Mouse (Mus musculus) lung, postnatal 0 days (tissue): Measurements from ENCODE around the gene Mdfi. TPM values are rescaled to one million over a fixed set of nuclear protein-coding genes. Genes with fewer than 3 reads are reported as not detected.

Experiments used
- ATAC-seq: fragments of 200-750 bp; cut with Nextera tagmentation; 2 replicates; pipeline ENCODE4 v1.8.0; 2017; ENCODE audit warnings: moderate library complexity
- DNase-seq: peaks from one replicate; pipeline ENCODE4 v3.0.0-alpha.2; 2016; ENCODE audit warnings: low spot score
- H3K27ac ChIP-seq: fragments of 300-500 bp; sonication (generic); 2 replicates; pipeline ENCODE4 v1.5.1; 2014; ENCODE audit warnings: antibody characterized with exemption, mild to moderate bottlenecking, low read length, mixed read lengths
- H3K27me3 ChIP-seq: fragments of 300-500 bp; sonication (generic); replicated peaks from 2 replicates; pipeline ENCODE4 v1.6.1; 2014; ENCODE audit warnings: low read length, mixed read lengths; ENCODE audit not compliant: insufficient read depth
- H3K36me3 ChIP-seq: fragments of 300-500 bp; sonication (generic); 2 replicates; pipeline ENCODE4 v1.6.1; 2014; ENCODE audit warnings: low read length, mixed read lengths; ENCODE audit not compliant: insufficient read depth
- H3K4me1 ChIP-seq: fragments of 300-500 bp; sonication (generic); 2 replicates; pipeline ENCODE4 v1.6.1; 2014; ENCODE audit warnings: antibody characterized with exemption, low read depth, low read length, mixed read lengths; ENCODE audit not compliant: insufficient read depth
- H3K4me2 ChIP-seq: fragments of 300-500 bp; sonication (generic); replicated peaks from 2 replicates; pipeline ENCODE4 v1.6.1; 2014; ENCODE audit warnings: low read depth, mild to moderate bottlenecking, low read length, moderate library complexity, mixed read lengths
- H3K4me3 ChIP-seq: fragments of 300-500 bp; sonication (generic); 2 replicates; pipeline ENCODE4 v1.5.1; 2014; ENCODE audit warnings: low read depth, low read length
- H3K9ac ChIP-seq: fragments of 300-500 bp; sonication (generic); replicated peaks from 2 replicates; pipeline ENCODE4 v1.6.1; 2014; ENCODE audit warnings: low read depth, mild to moderate bottlenecking
- H3K9me3 ChIP-seq: fragments of 300-500 bp; sonication (generic); 2 replicates; pipeline ENCODE4 v1.6.1; 2016; ENCODE audit warnings: low read length, mixed read lengths
- CTCF ChIP-seq: IDR thresholded peaks from 2 replicates; pipeline ENCODE4 v1.5.1; 2016; ENCODE audit warnings: antibody characterized with exemption, mild to moderate bottlenecking
- EP300 ChIP-seq: IDR thresholded peaks from 2 replicates; pipeline ENCODE4 v1.6.1; 2016; ENCODE audit warnings: antibody characterized with exemption, mild to moderate bottlenecking, control low read depth
- WGBS: fragments of 180-500 bp; shearing (Covaris S2); extraction: QIAGEN DNeasy Blood & Tissue Kit; methylation state at CpG from one replicate; pipeline ENCODE4 v1.1.7; 2014; 5-methylcytosine and 5-hydroxymethylcytosine counted together
- polyA plus RNA-seq: library from polyadenylated mRNA; unstranded; fragments of >200 nt; fragmentation: Nextera tagmentation; extraction: Ambion mirVana; gene quantifications from 2 replicates; pipeline ENCODE4 v1.2.1, GENCODE M21; 2015

The Mdfi gene
- polyA plus RNA-seq, 1 experiment from 2014 or later, result 9.3 TPM

GRCm38 (mm10) chr17:47831161-47831560 is 3.3 kb downstream of the Mdfi start:
- no peak for DNase-seq
- 17% methylated on average over 9 of the region's 9 CpGs for WGBS
- 0 out of 2 replicates have a peak overlapping the region, but pooled peaks have one; percentile 66 for H3K4me3 ChIP-seq
- TF ChIP-seq EP300, result no peak
- TF ChIP-seq CTCF, result peak; percentile 21; the same call in 1 of the 2 replicates
- H3K36me3 ChIP-seq, result no peaks in the 10 kb centered on the region
- H3K9ac ChIP-seq, result no peak overlapping the region
- peaks cover 9% of the 10 kb centered on the region; the same call in 1 of the 2 replicates for H3K4me1 ChIP-seq
- no peaks in the 10 kb centered on the region for H3K9me3 ChIP-seq
- H3K27me3 ChIP-seq, result no peaks in the 10 kb centered on the region
- peak overlapping the region; percentile 93 for H3K4me2 ChIP-seq
- no peak overlapping the region for H3K27ac ChIP-seq
- ATAC-seq, result no peak

GRCm38 (mm10) chr17:47821339-47821738 is 13.2 kb downstream of the Mdfi start:
- ATAC-seq, result peak; percentile 82
- Histone ChIP-seq H3K4me3 (no peak overlapping the region), H3K4me2 (no peak overlapping the region), H3K9ac (no peak overlapping the region), H3K9me3 (no peaks in the 10 kb centered on the region), H3K36me3 (0 out of 2 replicates have a peak, but pooled peaks cover 1% of the 10 kb centered on the region), H3K27me3 (no peaks in the 10 kb centered on the region), H3K4me1 (no peaks in the 10 kb centered on the region), H3K27ac (0 out of 2 replicates have a peak overlapping the region, but pooled peaks have one; percentile 9)
- TF ChIP-seq EP300, result 0 out of 2 replicates have a peak, but pooled peaks have one; percentile 21
- TF ChIP-seq CTCF, result no peak
- DNase-seq, result peak; percentile 68
- WGBS, result 63% methylated on average over 8 of the region's 8 CpGs

DNA sequence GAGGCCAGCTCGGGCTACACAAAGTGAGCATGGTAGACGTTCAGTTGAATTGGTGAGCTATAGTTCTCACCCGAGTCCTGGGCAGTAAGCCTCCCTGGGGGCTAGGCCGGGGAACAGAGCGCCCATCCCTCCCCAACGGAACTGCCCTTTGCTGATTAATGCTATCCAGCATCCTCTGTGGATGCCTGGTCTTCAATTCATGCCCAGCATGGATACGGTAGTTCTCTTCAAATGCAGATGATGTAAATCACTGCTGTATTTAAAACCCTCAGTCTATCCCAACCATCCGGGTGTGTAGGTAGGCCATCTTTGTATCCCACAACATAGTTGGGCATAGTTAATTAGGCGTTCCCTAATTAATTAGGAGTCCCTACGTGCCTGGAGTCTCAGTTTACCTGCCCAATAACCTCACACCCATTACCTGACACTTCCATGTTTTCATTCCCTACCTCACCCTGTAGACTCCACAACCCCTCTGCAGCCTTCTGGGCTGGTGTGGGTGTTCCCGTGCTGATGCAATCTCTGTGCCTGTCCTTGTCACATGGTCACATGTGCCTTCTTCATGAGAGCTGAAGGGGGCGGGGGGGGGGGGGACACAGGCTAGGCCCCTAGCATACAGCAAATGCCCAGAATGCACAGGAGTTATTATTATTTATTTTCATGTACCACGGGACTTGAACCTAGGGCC is 16.3 kb downstream of the Mdfi start:
- 90% methylated on average over 13 of the region's 13 CpGs for WGBS
- Histone ChIP-seq H3K4me3 (no peak overlapping the region), H3K9ac (no peak overlapping the region), H3K4me2 (no peak overlapping the region), H3K4me1 (peaks cover 9% of the 10 kb centered on the region; the same call in 1 of the 2 replicates), H3K36me3 (0 out of 2 replicates have a peak, but pooled peaks cover 12% of the 10 kb centered on the region), H3K9me3 (no peaks in the 10 kb centered on the region), H3K27ac (no peak overlapping the region), H3K27me3 (no peaks in the 10 kb centered on the region)
- DNase-seq (no peak), ATAC-seq (no peak)
- TF ChIP-seq CTCF (no peak), EP300 (no peak)

GRCm38 (mm10) chr17:47815446-47815845 is 19.0 kb downstream of the Mdfi start:
- TF ChIP-seq CTCF, result no peak
- TF ChIP-seq EP300, result no peak
- Histone ChIP-seq H3K4me3 (no peak overlapping the region), H3K9ac (no peak overlapping the region), H3K4me2 (no peak overlapping the region), H3K9me3 (no peaks in the 10 kb centered on the region), H3K27ac (no peak overlapping the region), H3K27me3 (no peaks in the 10 kb centered on the region), H3K4me1 (peaks cover 9% of the 10 kb centered on the region; the same call in 1 of the 2 replicates), H3K36me3 (0 out of 2 replicates have a peak, but pooled peaks cover 12% of the 10 kb centered on the region)
- no peak for ATAC-seq
- 43% methylated on average over 9 of the region's 10 CpGs for WGBS
- DNase-seq, result no peak

DNA sequence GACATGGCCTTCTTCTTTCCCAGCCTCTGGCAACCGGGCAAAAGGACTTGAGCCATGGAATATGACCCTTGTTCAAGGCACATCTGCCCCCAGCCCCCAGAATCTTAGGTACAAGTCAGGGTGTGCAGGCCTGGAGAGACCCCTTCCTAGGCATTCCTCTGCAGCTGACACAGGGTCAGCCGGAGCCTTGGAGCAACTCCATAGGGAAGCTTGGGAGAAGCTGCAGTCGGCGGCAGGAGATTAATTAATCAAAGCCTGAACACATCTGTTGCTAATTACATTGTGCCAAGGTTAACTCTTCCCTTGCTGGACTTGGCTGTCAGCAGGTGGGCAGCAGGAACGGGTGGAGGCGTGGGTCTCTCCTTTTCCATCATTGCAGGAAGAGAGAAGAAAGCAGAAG is 20.0 kb downstream of the Mdfi start:
- H3K4me2 ChIP-seq, result no peak overlapping the region
- H3K27ac ChIP-seq, result 0 out of 2 replicates have a peak overlapping the region, but pooled peaks have one; percentile 38
- no peaks in the 10 kb centered on the region for H3K27me3 ChIP-seq
- no peak overlapping the region for H3K9ac ChIP-seq
- ATAC-seq (no peak), DNase-seq (no peak)
- H3K9me3 ChIP-seq, result no peaks in the 10 kb centered on the region
- H3K4me1 ChIP-seq, result peaks cover 9% of the 10 kb centered on the region; the same call in 1 of the 2 replicates
- H3K4me3 ChIP-seq, result no peak overlapping the region
- TF ChIP-seq CTCF (no peak), EP300 (no peak)
- H3K36me3 ChIP-seq, result 0 out of 2 replicates have a peak, but pooled peaks cover 12% of the 10 kb centered on the region
- 43% methylated on average over 6 of the region's 6 CpGs for WGBS

- TF ChIP-seq CTCF (peak; percentile 35), EP300 (peak; percentile 77)
- 38% methylated on average over 4 of the region's 5 CpGs for WGBS
- Histone ChIP-seq H3K9ac (no peak overlapping the region), H3K36me3 (0 out of 2 replicates have a peak, but pooled peaks cover 12% of the 10 kb centered on the region), H3K4me1 (peaks cover 9% of the 10 kb centered on the region; the same call in 1 of the 2 replicates), H3K27me3 (no peaks in the 10 kb centered on the region), H3K27ac (peak overlapping the region; percentile 38; the same call in 1 of the 2 replicates), H3K4me3 (no peak overlapping the region), H3K9me3 (no peaks in the 10 kb centered on the region), H3K4me2 (no peak overlapping the region)
- ATAC-seq, result peak; percentile 85
- DNase-seq, result peak; percentile 68
Measured at GRCm38 (mm10) chr17:47813616-47814015, 20.9 kb downstream of the Mdfi start.
